Mouse (Mus musculus) liver, adult 2 months (tissue): ENCODE results near the gene Syn3.

Source experiments
- CTCF ChIP-seq: fragments of 200-500 bp; IDR thresholded peaks from 2 replicates; pipeline ENCODE4 v1.5.1; 2011; ENCODE audit warnings: low read depth, low read length, control low read depth
- POLR2A ChIP-seq: fragments of 200-500 bp; IDR thresholded peaks from 2 replicates; pipeline ENCODE4 v1.6.1; 2011; ENCODE audit warnings: low read length, control low read depth; ENCODE audit not compliant: insufficient read depth; ENCODE audit errors: extremely low read depth

DNA sequence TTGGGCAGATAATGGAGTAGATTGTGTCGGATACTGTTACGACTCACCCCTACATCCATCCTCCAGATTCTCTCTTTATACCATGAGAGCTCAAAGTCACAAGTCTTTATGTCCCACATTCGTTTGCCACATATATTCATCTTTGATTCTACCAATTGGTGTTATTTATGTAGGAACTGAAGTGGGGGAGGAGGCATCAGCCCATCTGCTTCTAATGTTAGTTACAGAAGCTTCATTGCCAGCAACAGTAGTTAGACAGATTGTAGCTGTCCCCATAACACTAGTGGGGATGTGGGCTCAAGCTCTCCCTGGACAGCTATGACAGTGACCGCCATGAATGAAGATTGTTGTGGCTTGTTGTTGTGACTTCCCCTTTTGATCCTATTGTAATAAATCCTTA is 59.1 kb downstream of the Syn3 start:
- no peak for TF ChIP-seq POLR2A
- no peak for TF ChIP-seq CTCF
